In genomic region chr7:80452241-80452640, GRCm38 (mm10) we compare ENCODE assay signal across 29 mouse cellular contexts. TPM values are rescaled to one million over a fixed set of nuclear protein-coding genes. Genes with fewer than 3 reads are reported as not detected.
A peak's percentile ranks its signal among the peaks of the same experiment; 100 is the strongest.
DNase-seq lines count a peak whose midpoint lies in the region; ATAC-seq and TF ChIP-seq lines count a peak whose summit lies in the region.
"Had no signal": no experiment of that assay in that cellular context is flagged by ENCODE, and none has a peak within 500 bp of the region (broad histone marks: within the 10 kb centered on the region; RNA-seq: fewer than 3 reads in every experiment).

No protein-coding gene starts in this region.

- WGBS in heart, embryonic 11.5 days (ENCODE audit: insufficient replicate concordance) = 68% methylated on average over 5 of the region's 5 CpGs
- 58% methylated on average over 5 of the region's 5 CpGs for WGBS in heart, postnatal 0 days
- WGBS in intestine, postnatal 0 days = 79% methylated on average over 5 of the region's 5 CpGs
- 86% methylated on average over 5 of the region's 5 CpGs for WGBS in liver, embryonic 16.5 days (ENCODE audit: insufficient replicate concordance)
- WGBS in kidney, embryonic 15.5 days = 95% methylated on average over 5 of the region's 5 CpGs

- peaks cover 8% of the 10 kb centered on the region for H3K36me3 ChIP-seq in heart, embryonic 11.5 days (ENCODE audit: control insufficient read depth, insufficient read depth, low read length)
- peaks cover 4% of the 10 kb centered on the region; the same call in 1 of the 2 replicates for H3K36me3 ChIP-seq in heart, postnatal 0 days (replicated peaks; ENCODE audit: control insufficient read depth, insufficient read depth, low read length)
- no peaks in the 10 kb centered on the region for H3K36me3 ChIP-seq in intestine, postnatal 0 days (ENCODE audit: control insufficient read depth, insufficient read depth)
- peaks cover 22% of the 10 kb centered on the region for H3K36me3 ChIP-seq in liver, embryonic 16.5 days (ENCODE audit: control insufficient read depth, insufficient read depth)
- peaks cover 35% of the 10 kb centered on the region for H3K36me3 ChIP-seq in kidney, embryonic 15.5 days

- no peaks in the 10 kb centered on the region for H3K9me3 ChIP-seq in heart, embryonic 11.5 days (replicated peaks; ENCODE audit: control insufficient read depth, low read length)
- no peaks in the 10 kb centered on the region for H3K9me3 ChIP-seq in heart, postnatal 0 days (replicated peaks; ENCODE audit: control insufficient read depth, low read length)
- H3K9me3 ChIP-seq in intestine, postnatal 0 days (ENCODE audit: control insufficient read depth) = no peaks in the 10 kb centered on the region
- no peaks in the 10 kb centered on the region for H3K9me3 ChIP-seq in liver, embryonic 16.5 days (replicated peaks; ENCODE audit: control insufficient read depth, low read length)
- no peaks in the 10 kb centered on the region for H3K9me3 ChIP-seq in kidney, embryonic 15.5 days (replicated peaks)
- H3K9me3 ChIP-seq: hindbrain, embryonic 13.5 days; limb, embryonic 10.5 days; midbrain, embryonic 10.5 days; neural tube, embryonic 13.5 days had no signal

- no peak overlapping the region for H3K4me3 ChIP-seq in heart, embryonic 11.5 days (ENCODE audit: low read depth, low read length)
- H3K4me3 ChIP-seq in heart, postnatal 0 days (ENCODE audit: low read depth, low read length) = no peak overlapping the region
- no peak overlapping the region for H3K4me3 ChIP-seq in intestine, postnatal 0 days (ENCODE audit: low read depth, low read length)
- H3K4me3 ChIP-seq in liver, embryonic 16.5 days (ENCODE audit: low read depth, low read length) = no peak overlapping the region
- H3K4me3 ChIP-seq in kidney, embryonic 15.5 days (replicated peaks) = no peak overlapping the region
- H3K4me3 ChIP-seq: gastrocnemius, adult 2 months; hindbrain, embryonic 13.5 days; layer of hippocampus, adult 2 months; limb, embryonic 10.5 days; midbrain, embryonic 10.5 days; myocyte; neural tube, embryonic 13.5 days had no signal

- peak overlapping the region; percentile 7 for H3K27ac ChIP-seq in heart, embryonic 11.5 days (ENCODE audit: low read depth, low read length)
- peak overlapping the region; percentile 65 for H3K27ac ChIP-seq in heart, postnatal 0 days (ENCODE audit: low read depth)
- 0 out of 2 replicates have a peak overlapping the region, but pooled peaks have one; percentile 2 for H3K27ac ChIP-seq in intestine, postnatal 0 days (ENCODE audit: low read depth, low read length)
- H3K27ac ChIP-seq in liver, embryonic 16.5 days (ENCODE audit: low read length) = peak overlapping the region; percentile 61
- no peak overlapping the region for H3K27ac ChIP-seq in kidney, embryonic 15.5 days
- H3K27ac ChIP-seq: gastrocnemius, adult 2 months; hindbrain, embryonic 13.5 days; layer of hippocampus, adult 2 months; limb, embryonic 10.5 days; midbrain, embryonic 10.5 days; neural tube, embryonic 13.5 days had no signal

- H3K27me3 ChIP-seq in heart, embryonic 11.5 days (ENCODE audit: control insufficient read depth, insufficient read depth, low read length) = no peaks in the 10 kb centered on the region
- H3K27me3 ChIP-seq in heart, postnatal 0 days (ENCODE audit: control insufficient read depth, insufficient read depth, low read length) = no peaks in the 10 kb centered on the region
- H3K27me3 ChIP-seq in intestine, postnatal 0 days (replicated peaks; ENCODE audit: control insufficient read depth, insufficient read depth, low read length) = no peaks in the 10 kb centered on the region
- no peaks in the 10 kb centered on the region for H3K27me3 ChIP-seq in liver, embryonic 16.5 days (ENCODE audit: control insufficient read depth, insufficient read depth, low read depth, low read length)
- H3K27me3 ChIP-seq in kidney, embryonic 15.5 days = no peaks in the 10 kb centered on the region
- H3K27me3 ChIP-seq: hindbrain, embryonic 13.5 days; neural tube, embryonic 13.5 days; Patski had no signal

- no peak for ATAC-seq in heart, embryonic 11.5 days (replicated peaks; ENCODE audit: insufficient number of reproducible peaks, low FRiP score, low TSS enrichment)
- ATAC-seq in heart, postnatal 0 days (ENCODE audit: insufficient read depth, low read depth) = no peak
- no peak for ATAC-seq in intestine, postnatal 0 days
- peak; percentile 15; the same call in 1 of the 2 replicates for ATAC-seq in liver, embryonic 16.5 days (ENCODE audit: low read depth)
- ATAC-seq in kidney, embryonic 15.5 days (replicated peaks; ENCODE audit: low FRiP score) = no peak
- ATAC-seq: forebrain, embryonic 14.5 days; midbrain, embryonic 16.5 days; Patski had no signal

- no peak for DNase-seq in heart, adult 8-10 months (ENCODE audit: low spot score)
- no peak for DNase-seq in heart, postnatal 0 days (ENCODE audit: low spot score)
- no peak for DNase-seq in heart, postnatal 25 days (ENCODE audit: low spot score)
- DNase-seq in cerebellum, adult 9-10 months = no peak
- DNase-seq: adrenal gland, postnatal 14 days; cerebellum, adult 2 months; cerebellum, postnatal 36 days; gastrocnemius, adult 2 months; kidney, adult 8-10 months; kidney, postnatal 25 days; lung, adult 18-20 months; lung, postnatal 10 days; retina, postnatal 1 day; right cerebral cortex, postnatal 4 days; thymus, adult 2 months; thymus, postnatal 4 days had no signal

- no peak for TF ChIP-seq EP300 in heart, postnatal 0 days (IDR thresholded peaks at IDR 0.05; ENCODE audit: low read depth)

- no peak overlapping the region for H3K9ac ChIP-seq in heart, embryonic 11.5 days (ENCODE audit: low read depth, low read length)
- no peak overlapping the region for H3K9ac ChIP-seq in heart, postnatal 0 days (replicated peaks; ENCODE audit: low read depth, low read length)
- no peak overlapping the region for H3K9ac ChIP-seq in intestine, postnatal 0 days (ENCODE audit: low read depth, low read length)
- H3K9ac ChIP-seq in liver, embryonic 16.5 days (ENCODE audit: low read depth, low read length) = no peak overlapping the region
- no peak overlapping the region for H3K9ac ChIP-seq in kidney, embryonic 15.5 days
- H3K9ac ChIP-seq: hindbrain, embryonic 13.5 days; neural tube, embryonic 13.5 days had no signal

- no peak for TF ChIP-seq CTCF in heart, postnatal 0 days (IDR thresholded peaks at IDR 0.05; ENCODE audit: low read depth)
- no peak for TF ChIP-seq CTCF in intestine, postnatal 0 days (IDR thresholded peaks at IDR 0.05; ENCODE audit: low read depth)

- H3K4me1 ChIP-seq in heart, embryonic 11.5 days (ENCODE audit: control insufficient read depth, insufficient read depth, low read length) = peaks cover 30% of the 10 kb centered on the region
- H3K4me1 ChIP-seq in heart, postnatal 0 days (ENCODE audit: control insufficient read depth, insufficient read depth) = peaks cover 18% of the 10 kb centered on the region; the same call in 1 of the 2 replicates
- H3K4me1 ChIP-seq in intestine, postnatal 0 days (replicated peaks; ENCODE audit: control insufficient read depth, insufficient read depth, low read length) = no peaks in the 10 kb centered on the region
- H3K4me1 ChIP-seq in liver, embryonic 16.5 days (ENCODE audit: control insufficient read depth, low read depth, low read length) = peaks cover 36% of the 10 kb centered on the region
- 0 out of 2 replicates have a peak, but pooled peaks cover 3% of the 10 kb centered on the region for H3K4me1 ChIP-seq in kidney, embryonic 15.5 days
- H3K4me1 ChIP-seq: hindbrain, embryonic 13.5 days; limb, embryonic 10.5 days; midbrain, embryonic 10.5 days; neural tube, embryonic 13.5 days had no signal

- H3K4me2 ChIP-seq in heart, embryonic 11.5 days = no peak overlapping the region
- H3K4me2 ChIP-seq in heart, postnatal 0 days (ENCODE audit: low read depth, low read length) = no peak overlapping the region
- no peak overlapping the region for H3K4me2 ChIP-seq in intestine, postnatal 0 days (replicated peaks; ENCODE audit: low read depth)
- H3K4me2 ChIP-seq in liver, embryonic 16.5 days (ENCODE audit: low read depth, low read length) = no peak overlapping the region
- no peak overlapping the region for H3K4me2 ChIP-seq in kidney, embryonic 15.5 days
- H3K4me2 ChIP-seq: hindbrain, embryonic 13.5 days; neural tube, embryonic 13.5 days had no signal

- intact Hi-C loops in heart, postnatal 25 days (cut with DNase I) = no loop called here

RNA-seq across cellular contexts. Expression of gene Furin, which starts 47.0 kb away (rescaled TPM):
- polyA plus RNA-seq in heart, embryonic 11.5 days (2014; fragmentation: Nextera tagmentation; extraction: Ambion mirVana) = 16.0 and 23.5 TPM in 2 replicates
- total RNA-seq in heart, adult 8-10 months (2022) = 100 to 1,000 TPM in 2 of 4 experiments, 10 to 100 TPM in 2; 91.9 to 122 (median 99.2) TPM
- total RNA-seq in heart, postnatal 0 days (2014; rRNA removed; ENCODE audit: low replicate concordance) = 67.6 and 79.0 TPM in 2 replicates
- polyA plus RNA-seq in heart, postnatal 0 days (2015; fragmentation: Nextera tagmentation; extraction: Ambion mirVana) = 16.9 and 18.9 TPM in 2 replicates
- 100 to 1,000 TPM; 106 to 118 TPM for total RNA-seq in heart, postnatal 25 days (2021)
- polyA plus RNA-seq in intestine, postnatal 0 days (2015; fragmentation: Nextera tagmentation; extraction: Ambion mirVana) = 25.5 and 26.4 TPM in 2 replicates
- polyA plus RNA-seq in liver, embryonic 16.5 days (2015; fragmentation: Nextera tagmentation; extraction: Ambion mirVana) = 5.6 and 6.2 TPM in 2 replicates
- polyA plus RNA-seq in kidney, embryonic 15.5 days (2015; fragmentation: Nextera tagmentation; extraction: Ambion mirVana) = 12.9 and 13.5 TPM in 2 replicates
